In the genomic region with DNA sequence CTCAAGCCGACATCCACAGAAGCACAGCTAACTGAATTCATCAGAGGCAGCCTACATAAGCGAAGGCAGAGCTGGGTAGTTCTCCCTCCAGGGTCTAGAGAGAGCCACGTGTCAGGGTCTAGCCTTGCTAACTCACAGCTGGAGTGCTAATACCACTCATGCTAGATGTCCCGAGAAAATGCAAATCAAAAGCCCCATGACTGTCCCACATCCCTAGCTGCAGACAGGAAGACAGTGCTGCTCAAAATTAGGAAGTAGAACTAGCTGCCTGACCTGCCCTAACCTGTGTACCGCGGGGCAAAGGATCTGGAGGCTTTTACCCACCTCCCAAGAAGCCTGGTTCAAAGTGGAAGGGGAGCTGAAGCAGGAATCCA, we compare ENCODE assay signal across 13 mouse cellular contexts. TPM values are rescaled to one million over a fixed set of nuclear protein-coding genes. Genes with fewer than 3 reads are reported as not detected.
DNase-seq lines count a peak whose midpoint lies in the region; ATAC-seq and TF ChIP-seq lines count a peak whose summit lies in the region.
"Had no signal": no experiment of that assay in that cellular context is flagged by ENCODE, and none has a peak within 500 bp of the region (broad histone marks: within the 10 kb centered on the region; RNA-seq: fewer than 3 reads in every experiment).

No protein-coding gene starts in this region.

- intact Hi-C loops in heart, adult 2 months (cut with DNase I), result no loop called here

- TF ChIP-seq CTCF in heart, adult 2 months (IDR thresholded peaks at IDR 0.05), result no peak
- TF ChIP-seq CTCF in kidney, postnatal 0 days (IDR thresholded peaks at IDR 0.05; ENCODE audit: low read depth), result no peak
- TF ChIP-seq CTCF in testis, adult 2 months (IDR thresholded peaks at IDR 0.05; ENCODE audit: control insufficient read depth, insufficient read depth, insufficient replicate concordance, low read depth, low read length), result no peak
- TF ChIP-seq CTCF in stomach, postnatal 0 days (IDR thresholded peaks at IDR 0.05; ENCODE audit: low read depth), result no peak

- H3K27me3 ChIP-seq in heart, adult 2 months (ENCODE audit: control insufficient read depth, insufficient read depth, low read length), result no peaks in the 10 kb centered on the region
- H3K27me3 ChIP-seq in kidney, postnatal 0 days (ENCODE audit: insufficient read depth, low read length), result no peaks in the 10 kb centered on the region
- H3K27me3 ChIP-seq in testis, adult 2 months (ENCODE audit: control insufficient read depth, insufficient read depth, low read length), result no peaks in the 10 kb centered on the region
- no peaks in the 10 kb centered on the region for H3K27me3 ChIP-seq in stomach, postnatal 0 days (ENCODE audit: control insufficient read depth, insufficient read depth, low read length)

- TF ChIP-seq POLR2A in heart, adult 2 months (IDR thresholded peaks at IDR 0.05; ENCODE audit: insufficient read depth, low read depth, low read length), result no peak
- no peak for TF ChIP-seq POLR2A in testis, adult 2 months (IDR thresholded peaks at IDR 0.05; ENCODE audit: control insufficient read depth, low read depth, low read length)

- WGBS in heart, adult 2 months, result 45% methylated on average over 6 of the region's 6 CpGs
- 34% methylated on average over 6 of the region's 6 CpGs for whole genome bisulfite sequencing in kidney, postnatal 0 days
- 34% methylated on average over 6 of the region's 6 CpGs for WGBS in stomach, postnatal 0 days

- no peak for ATAC-seq in kidney, postnatal 0 days (replicated peaks; ENCODE audit: low FRiP score, low read depth)
- ATAC-seq in stomach, postnatal 0 days (ENCODE audit: low FRiP score, low TSS enrichment), result no peak

- no peaks in the 10 kb centered on the region for H3K9me3 ChIP-seq in kidney, postnatal 0 days (replicated peaks; ENCODE audit: low read length)
- no peaks in the 10 kb centered on the region for H3K9me3 ChIP-seq in stomach, postnatal 0 days (ENCODE audit: control insufficient read depth, low read length)

- peaks cover 27% of the 10 kb centered on the region for H3K4me1 ChIP-seq in heart, adult 2 months (ENCODE audit: control insufficient read depth, insufficient read depth, low read length)
- peaks cover 50% of the 10 kb centered on the region for H3K4me1 ChIP-seq in kidney, postnatal 0 days (replicated peaks; ENCODE audit: insufficient read depth, low read length)
- H3K4me1 ChIP-seq in testis, adult 2 months (ENCODE audit: control insufficient read depth, insufficient read depth, low read length), result no peaks in the 10 kb centered on the region; the same call in 1 of the 2 replicates
- H3K4me1 ChIP-seq in stomach, postnatal 0 days (replicated peaks; ENCODE audit: control insufficient read depth, insufficient read depth), result peaks cover 37% of the 10 kb centered on the region

- H3K27ac ChIP-seq in heart, adult 2 months, result peak overlapping the region; percentile 72
- peak overlapping the region; percentile 85 for H3K27ac ChIP-seq in kidney, postnatal 0 days
- no peak overlapping the region for H3K27ac ChIP-seq in testis, adult 2 months (ENCODE audit: control insufficient read depth, insufficient read depth, low read depth, low read length)
- 0 out of 2 replicates have a peak overlapping the region, but pooled peaks have one; percentile 5 for H3K27ac ChIP-seq in stomach, postnatal 0 days (replicated peaks)

- H3K9ac ChIP-seq in heart, adult 2 months (ENCODE audit: low read depth, low read length), result no peak overlapping the region
- no peak overlapping the region for H3K9ac ChIP-seq in kidney, postnatal 0 days (ENCODE audit: low read depth, low read length)
- no peak overlapping the region for H3K9ac ChIP-seq in stomach, postnatal 0 days (ENCODE audit: low read length)

- H3K79me2 ChIP-seq in heart, adult 2 months (replicated peaks; ENCODE audit: control insufficient read depth, insufficient read depth, low read length), result no peaks in the 10 kb centered on the region

- no peak for TF ChIP-seq EP300 in heart, adult 2 months (IDR thresholded peaks at IDR 0.05; ENCODE audit: insufficient read depth, low read depth, low read length)
- TF ChIP-seq EP300 in stomach, postnatal 0 days (optimal IDR thresholded peaks at IDR 0.05), result no peak

- no peaks in the 10 kb centered on the region for H3K36me3 ChIP-seq in heart, adult 2 months (ENCODE audit: control insufficient read depth, insufficient read depth, low read length)
- H3K36me3 ChIP-seq in kidney, postnatal 0 days (ENCODE audit: insufficient read depth, low read length), result peaks cover 14% of the 10 kb centered on the region; the same call in 1 of the 2 replicates
- no peaks in the 10 kb centered on the region for H3K36me3 ChIP-seq in testis, adult 2 months (ENCODE audit: control insufficient read depth, insufficient read depth, low read length)
- no peaks in the 10 kb centered on the region; the same call in 1 of the 2 replicates for H3K36me3 ChIP-seq in stomach, postnatal 0 days (ENCODE audit: control insufficient read depth, insufficient read depth, low read length)

- H3K4me3 ChIP-seq in heart, adult 2 months, result no peak overlapping the region
- H3K4me3 ChIP-seq in kidney, postnatal 0 days (replicated peaks; ENCODE audit: low read depth, low read length), result no peak overlapping the region
- peak overlapping the region; percentile 26 for H3K4me3 ChIP-seq in testis, adult 2 months (ENCODE audit: control insufficient read depth, low read depth, low read length)
- H3K4me3 ChIP-seq in stomach, postnatal 0 days (ENCODE audit: low read depth, low read length), result no peak overlapping the region

- DNase-seq in heart, adult 2 months, result no peak
- no peak for DNase-seq in heart, adult 18-20 months
- no peak for DNase-seq in kidney, postnatal 0 days (ENCODE audit: low spot score)
- DNase-seq in kidney, adult 8-10 months, result no peak
- DNase-seq in testis, postnatal 14 days (ENCODE audit: low spot score), result no peak
- no peak for DNase-seq in stomach, postnatal 0 days (ENCODE audit: low spot score)
- DNase-seq in embryo, embryonic 10.5 days (ENCODE audit: low spot score), result no peak
- DNase-seq: cerebellum, postnatal 36 days; heart, postnatal 4 days; right cerebral cortex, adult 18-20 months had no signal

- no peak overlapping the region for H3K4me2 ChIP-seq in kidney, postnatal 0 days (ENCODE audit: low read length)
- no peak overlapping the region for H3K4me2 ChIP-seq in stomach, postnatal 0 days (replicated peaks; ENCODE audit: low read depth)

RNA-seq across cellular contexts. Expression of gene Sema3f, which starts 14.2 kb away (rescaled TPM):
- 10 to 100 TPM; 13.4 to 16.8 TPM for total RNA-seq in heart, adult 2 months (2021)
- polyA plus RNA-seq in heart, adult 2 months (2012; rRNA removed), result 29.1 and 31.8 TPM in 2 replicates
- 10 to 100 TPM; 14.7 to 16.5 TPM for total RNA-seq in heart, adult 18-20 months (2021)
- 16.2 and 17.3 TPM in 2 replicates for polyA plus RNA-seq in kidney, postnatal 0 days (2015; fragmentation: Nextera tagmentation; extraction: Ambion mirVana)
- 9.9 and 12.0 TPM in 2 replicates for polyA plus RNA-seq in testis, adult 2 months (2012; rRNA removed)
- 11.7 and 15.1 TPM in 2 replicates for polyA plus RNA-seq in stomach, postnatal 0 days (2015; fragmentation: Nextera tagmentation; extraction: Ambion mirVana)

RNA-seq across cellular contexts. Expression of gene Gnat1, which starts 16.6 kb away (rescaled TPM):
- total RNA-seq in heart, adult 2 months (2021), result not detected
- polyA plus RNA-seq in heart, adult 2 months (2012; rRNA removed), result not detected in 2 replicates
- not detected for total RNA-seq in heart, adult 18-20 months (2021)
- 0.89 and 1.2 TPM in 2 replicates for polyA plus RNA-seq in kidney, postnatal 0 days (2015; fragmentation: Nextera tagmentation; extraction: Ambion mirVana)
- 0.05 and 0.12 TPM in 2 replicates for polyA plus RNA-seq in testis, adult 2 months (2012; rRNA removed)
- polyA plus RNA-seq in stomach, postnatal 0 days (2015; fragmentation: Nextera tagmentation; extraction: Ambion mirVana), result 2.1 and 2.9 TPM in 2 replicates
- total RNA-seq: gastrocnemius, adult 8-10 months; heart, postnatal 4 days; layer of hippocampus, adult 18-20 months had no signal

RNA-seq across cellular contexts. Expression of gene Slc38a3, which starts 26.8 kb away (rescaled TPM):
- 10 to 100 TPM; 71.5 to 88.3 TPM for total RNA-seq in heart, adult 2 months (2021)
- 162 and 314 TPM in 2 replicates for polyA plus RNA-seq in heart, adult 2 months (2012; rRNA removed)
- 10 to 100 TPM; 48.3 to 61.0 TPM for total RNA-seq in heart, adult 18-20 months (2021)
- 12.9 and 14.7 TPM in 2 replicates for polyA plus RNA-seq in kidney, postnatal 0 days (2015; fragmentation: Nextera tagmentation; extraction: Ambion mirVana)
- 0.10 and 0.32 TPM in 2 replicates for polyA plus RNA-seq in testis, adult 2 months (2012; rRNA removed)
- polyA plus RNA-seq in stomach, postnatal 0 days (2015; fragmentation: Nextera tagmentation; extraction: Ambion mirVana), result 0.95 and 1.1 TPM in 2 replicates

Comparison
In these comparisons a context has a peak if more than half of its experiments do, and no peak if none do; other contexts are left out.
1. RNA of gene Slc38a3, which starts 26.8 kb away (polyA plus RNA-seq): 162 to 314 TPM in heart, adult 2 months; 12.9 to 14.7 TPM in kidney, postnatal 0 days, 0.95 to 1.1 TPM in stomach, postnatal 0 days and 0.10 to 0.32 TPM in testis, adult 2 months; every median in the first group is over 10 times any median in the second.